Mouse (Mus musculus): ENCODE measurements around the gene Slc12a6.

DNA sequence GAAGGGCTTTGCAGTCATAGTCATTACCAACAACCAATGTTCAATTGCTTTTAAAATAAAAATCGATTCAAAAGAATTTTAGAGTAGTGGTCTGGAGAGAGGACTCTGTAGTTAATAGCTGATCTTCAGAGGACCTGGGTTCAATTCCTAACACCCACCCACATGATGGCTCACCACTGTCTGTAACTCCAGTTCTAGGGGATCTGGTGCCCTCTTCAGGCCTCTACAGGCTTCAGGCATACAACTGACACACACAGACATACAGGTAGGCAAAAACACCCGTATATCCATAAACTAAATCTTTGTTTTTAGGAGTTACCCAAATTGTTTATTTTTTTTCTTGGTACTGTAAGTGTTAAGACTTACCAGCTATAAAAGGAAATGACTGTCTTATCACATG, 74.1 kb downstream of the Slc12a6 start:
- TF ChIP-seq CTCF (IDR thresholded peaks at IDR 0.05; ENCODE audit: insufficient read depth, low read depth, low read length) (no peak), POLR2A (IDR thresholded peaks at IDR 0.05; ENCODE audit: insufficient read depth, low read depth, low read length) (no peak)
